Mouse (Mus musculus) layer of hippocampus, adult 9-11 months (tissue): ENCODE measurements at regions not wholly inside any gene's neighbourhood (a gene's known extent, or its start where the extent isn't known, plus 50 kb on each side); places are given as distances from the start of the nearest gene placed in this dataset.
A peak's percentile ranks its signal among the peaks of the same experiment; 100 is the strongest.

Source experiments
- DNase-seq: peaks from one replicate; pipeline ENCODE4 v3.0.0; 2022

DNA sequence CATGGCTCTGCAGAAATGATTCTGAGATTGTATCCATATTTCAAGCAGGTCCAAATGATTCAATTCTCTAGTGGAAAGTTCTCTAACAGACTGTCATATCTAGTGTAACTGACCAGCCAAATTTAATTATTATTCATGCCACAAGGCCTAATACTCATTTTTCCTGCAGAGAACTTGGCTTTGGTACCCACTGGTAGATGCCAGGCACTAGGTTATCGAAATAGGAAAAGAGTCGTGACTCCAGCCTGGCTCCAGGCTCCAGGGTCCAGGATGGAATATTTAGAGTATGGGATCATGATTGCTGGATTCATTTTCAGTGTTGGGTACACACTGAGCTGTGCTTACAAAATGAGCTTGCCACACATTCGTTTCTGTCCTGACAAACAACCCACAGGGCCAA lies 452.4 kb upstream of the Got2 start:
- no peak for DNase-seq

DNA sequence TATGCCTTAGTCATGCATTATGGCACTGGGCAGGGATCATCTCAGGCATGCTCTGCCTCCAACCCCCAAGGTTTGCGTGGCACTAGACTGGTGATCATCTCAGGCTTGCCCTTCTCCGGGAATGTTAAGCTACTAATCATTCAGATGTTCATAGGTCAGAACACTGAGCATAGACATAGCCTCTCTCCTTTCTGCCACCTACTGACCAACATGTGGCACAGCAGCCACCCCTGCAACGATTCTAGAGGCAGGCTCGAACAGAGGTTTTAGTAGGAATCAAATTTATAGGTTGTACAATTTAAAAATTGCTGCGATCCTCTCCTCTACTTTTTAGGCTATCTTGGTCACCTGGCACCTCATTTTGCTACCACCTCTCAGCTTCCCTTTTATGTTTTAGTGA lies 430.0 kb upstream of the Got2 start:
- no peak for DNase-seq

DNA sequence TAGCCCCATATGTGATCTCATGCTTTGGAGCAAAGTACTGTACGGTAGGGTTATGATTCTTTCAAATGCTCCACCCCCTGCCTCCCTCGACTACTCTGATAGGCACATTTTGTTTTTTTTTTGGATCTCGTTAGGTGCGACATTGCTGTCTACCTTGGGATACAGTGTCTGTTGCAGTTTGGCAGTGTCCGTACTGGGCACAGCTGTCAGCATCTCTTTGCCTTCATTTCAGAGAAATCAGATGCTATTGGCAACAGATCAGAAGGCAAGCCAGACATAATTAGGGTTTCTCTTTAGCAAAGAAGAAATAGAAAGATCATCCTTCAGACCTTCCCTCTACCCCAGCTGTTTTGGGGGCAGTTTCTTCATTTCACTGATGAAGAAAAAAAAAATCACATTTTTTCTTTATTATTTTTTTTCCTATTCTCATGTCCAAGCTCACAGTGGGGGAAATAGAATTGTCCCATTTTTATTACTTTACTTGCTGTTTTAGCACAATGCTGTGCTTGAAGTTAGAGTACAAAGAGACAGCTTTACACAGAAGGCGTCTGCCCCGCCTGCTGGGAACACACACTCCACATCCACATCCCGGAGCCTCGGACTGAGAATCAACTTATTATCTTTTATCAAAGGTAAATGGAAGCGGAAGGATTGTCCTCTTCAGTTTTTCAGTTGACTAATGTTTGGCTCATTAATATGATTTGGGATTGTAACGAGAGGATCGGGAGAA lies 420.8 kb upstream of the Got2 start:
- DNase-seq = peak; percentile 4

DNA sequence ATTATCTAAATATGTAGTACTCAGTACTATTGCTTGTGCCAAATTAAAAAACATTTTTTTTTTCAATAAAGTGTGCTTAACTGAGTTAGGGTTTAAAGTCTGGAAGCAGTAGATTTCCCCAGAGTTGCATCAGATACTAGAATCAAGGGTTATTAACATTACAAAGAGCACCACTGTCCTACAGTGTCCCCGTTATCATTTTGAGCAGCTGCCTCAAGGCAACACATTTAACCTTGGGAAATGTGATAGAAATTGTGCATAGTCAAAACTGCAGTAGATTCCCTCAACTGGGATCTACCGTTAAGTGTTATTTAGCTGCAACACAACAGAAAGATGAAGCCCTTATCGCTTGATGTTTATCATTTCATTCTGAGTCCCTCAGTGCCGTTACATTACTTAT lies 408.3 kb upstream of the Got2 start:
- DNase-seq = no peak

DNA sequence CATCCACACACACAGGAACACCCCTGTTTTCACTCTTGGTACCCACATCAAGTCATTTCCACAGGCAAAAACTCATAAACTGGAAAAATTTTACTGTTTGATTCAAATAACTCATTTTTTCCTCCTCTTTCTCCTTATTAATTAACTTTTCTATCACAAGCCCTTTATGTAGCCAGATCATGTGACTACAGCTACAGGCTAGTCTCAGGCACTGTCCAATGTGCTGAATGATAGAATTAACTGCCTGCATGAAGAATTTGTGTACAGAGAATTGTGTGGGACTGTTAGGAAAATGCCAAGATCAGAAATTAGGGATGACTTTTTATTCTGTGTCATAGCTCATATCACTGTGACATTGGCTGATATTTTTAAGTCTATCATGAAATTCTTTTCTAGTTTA lies 402.4 kb upstream of the Got2 start:
- no peak for DNase-seq

DNA sequence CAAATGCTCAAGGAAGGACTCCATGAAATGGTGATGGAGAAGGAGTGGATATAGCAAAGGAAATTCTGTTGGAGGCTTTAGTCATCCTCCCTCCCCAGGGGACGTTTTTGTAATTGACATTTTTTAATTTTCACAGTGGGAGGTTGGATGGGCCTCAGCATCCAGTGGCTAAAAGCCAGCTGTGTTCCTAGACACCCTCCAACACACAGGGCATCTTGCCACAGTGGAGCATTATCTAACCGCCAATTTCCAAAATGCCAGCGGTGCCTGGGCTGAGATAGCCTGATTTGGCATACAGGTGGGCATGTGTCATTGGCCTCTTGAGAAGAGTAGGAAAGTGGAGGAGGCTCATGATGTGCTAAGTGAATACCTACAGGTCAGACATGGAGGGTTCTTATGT lies 401.2 kb upstream of the Got2 start:
- DNase-seq = no peak

DNA sequence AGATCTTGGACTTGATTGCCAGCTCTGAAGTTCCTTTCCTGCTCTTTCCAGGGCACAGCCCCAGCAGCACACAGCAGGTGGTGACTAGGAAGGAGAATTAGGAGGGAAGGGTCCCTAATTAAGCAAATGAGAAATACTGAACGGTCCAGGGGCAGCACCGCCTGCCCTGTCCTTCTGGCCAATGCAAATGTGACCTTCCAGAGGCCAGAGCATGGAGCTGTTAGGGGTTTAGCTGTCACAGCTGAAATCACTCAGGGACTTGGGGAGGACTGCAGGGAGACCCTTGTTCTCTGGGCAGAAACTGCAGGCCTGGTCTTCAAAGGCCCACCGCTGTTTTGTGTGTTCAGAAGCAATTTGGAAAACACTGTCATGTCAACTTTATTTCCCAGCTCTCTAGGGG lies 400.2 kb upstream of the Got2 start:
- DNase-seq = no peak

DNA sequence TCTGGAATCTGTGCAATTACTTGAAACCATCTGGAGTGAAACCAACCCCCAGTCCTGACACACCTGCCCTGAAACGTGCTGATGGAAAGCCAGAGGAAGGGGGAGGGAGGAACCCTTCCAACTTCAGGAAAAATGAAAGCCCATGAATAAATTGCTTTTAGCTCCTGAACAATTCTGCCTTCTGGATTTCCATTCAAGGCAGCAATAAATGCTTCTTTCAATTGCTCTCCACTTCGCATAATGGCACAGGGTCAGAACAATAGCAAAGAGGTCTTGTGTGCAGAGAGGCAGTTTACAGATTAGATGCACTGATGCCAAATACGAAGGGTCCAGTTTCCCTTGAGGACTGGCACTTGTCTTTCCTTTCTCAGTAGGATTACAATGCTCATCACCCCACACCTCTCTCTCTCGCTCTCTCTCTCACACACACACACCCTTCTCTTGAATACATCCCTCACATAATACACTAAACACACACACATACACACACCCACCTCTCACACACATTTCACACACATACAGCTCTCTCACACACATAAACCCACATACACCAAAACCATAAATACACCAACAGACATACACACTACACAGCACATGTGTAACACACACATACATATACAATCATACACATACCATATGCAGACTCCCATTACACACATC lies 389.3 kb upstream of the Got2 start:
- DNase-seq = no peak

DNA sequence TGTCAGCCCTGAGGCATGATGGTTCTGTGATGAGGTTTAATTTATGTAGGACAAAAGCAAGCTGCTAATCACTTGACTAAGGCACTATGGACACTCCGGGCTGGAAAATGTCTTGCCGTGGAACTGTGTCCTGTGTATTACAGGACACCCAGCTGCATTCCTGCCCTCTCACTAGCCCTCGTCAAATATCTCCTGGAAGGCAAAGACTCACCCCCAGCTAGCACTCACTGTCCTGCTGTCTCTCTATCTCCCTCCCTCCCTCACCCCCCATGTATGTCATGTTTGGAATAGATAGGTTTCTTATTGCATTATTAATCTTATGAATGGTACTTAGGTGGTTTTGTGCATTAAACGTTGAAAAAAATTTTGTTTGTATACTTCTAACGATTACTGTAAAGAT lies 388.7 kb upstream of the Got2 start:
- no peak for DNase-seq

DNA sequence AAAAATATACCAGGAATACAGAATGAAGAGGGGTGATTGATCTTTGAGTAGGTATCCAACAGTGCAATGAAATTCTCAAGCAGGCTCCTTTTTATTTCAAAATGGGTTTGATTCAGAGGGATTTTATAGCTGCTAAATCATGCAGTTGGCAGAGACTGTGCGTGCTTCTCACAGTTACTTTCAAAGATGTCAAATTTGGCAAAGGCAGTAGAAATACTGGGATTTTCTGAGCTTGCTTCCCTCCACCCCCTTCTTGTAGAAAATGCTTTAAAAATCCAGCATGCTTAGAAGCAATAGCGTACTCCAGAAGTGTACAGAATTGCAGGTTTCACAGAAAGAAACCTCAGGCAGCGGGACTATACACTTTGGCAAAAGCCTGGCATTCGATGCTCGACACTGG lies 367.9 kb upstream of the Got2 start:
- peak; percentile 47 for DNase-seq

DNA sequence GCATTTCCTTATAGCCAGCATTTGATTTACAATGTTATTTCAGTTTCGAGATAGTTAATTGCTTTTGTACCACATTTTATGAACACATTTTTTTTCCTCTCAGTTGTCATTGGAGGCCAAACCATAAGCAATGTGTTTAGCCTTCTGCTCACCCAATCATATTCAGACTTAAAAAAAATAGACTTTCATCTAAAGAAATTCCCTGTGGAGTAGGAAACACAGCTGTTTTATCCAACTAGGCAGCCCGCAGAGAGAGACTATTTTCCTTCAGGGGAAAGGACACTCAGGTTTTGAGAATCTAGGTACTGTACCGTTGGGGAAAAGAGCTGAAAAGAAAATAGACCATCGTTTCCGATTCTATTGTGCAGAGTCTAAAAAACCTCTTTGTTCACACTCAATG lies 367.5 kb upstream of the Got2 start:
- no peak for DNase-seq

DNA sequence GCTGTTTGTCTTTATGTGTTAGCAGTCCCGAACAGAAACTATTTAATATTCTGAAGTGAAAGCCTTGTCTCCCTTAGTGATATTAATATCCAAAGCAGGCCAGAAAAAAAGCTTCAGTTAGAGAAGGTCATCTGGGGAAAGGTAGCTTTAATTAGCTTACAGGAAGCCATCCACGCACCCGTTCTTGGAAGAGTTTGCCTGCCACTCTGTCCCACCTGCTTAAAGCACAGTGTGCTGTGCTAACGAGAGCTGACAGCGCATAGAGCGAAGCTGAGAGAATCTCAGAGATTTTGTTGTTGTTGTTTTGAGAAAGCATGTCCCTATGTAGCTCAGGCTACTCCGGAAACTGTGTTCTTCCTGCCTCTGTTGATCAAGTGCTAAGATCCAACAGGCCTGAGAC lies 357.7 kb upstream of the Got2 start:
- no peak for DNase-seq

DNA sequence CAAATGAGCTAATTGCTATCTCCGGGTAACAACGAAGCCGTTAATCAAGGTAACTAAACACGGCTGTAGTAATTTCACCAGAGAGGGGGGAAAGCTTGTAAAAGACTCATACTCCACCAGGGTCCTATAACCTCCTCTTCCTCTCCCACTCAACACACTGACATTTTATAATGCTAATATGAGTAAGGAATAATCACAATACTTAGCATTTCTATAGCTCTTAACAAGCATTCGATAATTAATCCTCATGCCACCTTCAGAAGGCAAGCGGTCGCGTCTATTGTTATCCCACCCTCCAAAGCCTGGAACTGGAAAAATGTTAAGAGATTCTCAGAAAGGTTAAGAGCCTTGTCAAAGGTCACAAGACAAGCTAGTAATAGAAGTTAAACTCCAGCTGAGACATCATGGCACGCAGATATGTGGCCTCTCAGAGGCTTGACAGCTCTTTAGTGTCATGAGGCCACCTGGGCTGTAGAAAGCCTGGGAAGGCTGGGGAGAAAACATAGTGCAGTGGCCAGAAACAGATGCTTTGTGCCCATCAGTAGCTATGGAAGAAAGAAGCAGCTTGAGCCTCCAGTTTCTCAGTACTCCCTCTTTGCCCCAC lies 356.3 kb upstream of the Got2 start:
- no peak for DNase-seq

DNA sequence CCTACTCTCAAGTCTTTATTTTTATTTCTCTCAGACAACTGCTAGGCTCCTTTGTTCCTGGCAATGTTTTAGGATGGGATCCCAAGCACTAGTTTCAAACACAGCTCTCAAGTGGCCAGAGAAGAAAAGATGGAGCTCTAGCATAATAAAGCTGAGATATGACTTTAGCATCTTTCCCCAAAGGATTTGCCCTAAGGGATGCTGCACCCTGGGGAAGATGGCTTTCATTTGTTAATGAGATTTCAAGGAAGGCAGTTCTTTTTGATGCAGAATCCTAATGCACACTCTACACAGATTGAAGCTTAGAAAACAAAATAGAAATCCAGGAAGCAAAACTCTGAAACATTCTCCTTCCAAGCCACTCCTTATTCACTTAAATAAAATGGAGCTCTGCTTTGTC lies 350.1 kb upstream of the Got2 start:
- no peak for DNase-seq

DNA sequence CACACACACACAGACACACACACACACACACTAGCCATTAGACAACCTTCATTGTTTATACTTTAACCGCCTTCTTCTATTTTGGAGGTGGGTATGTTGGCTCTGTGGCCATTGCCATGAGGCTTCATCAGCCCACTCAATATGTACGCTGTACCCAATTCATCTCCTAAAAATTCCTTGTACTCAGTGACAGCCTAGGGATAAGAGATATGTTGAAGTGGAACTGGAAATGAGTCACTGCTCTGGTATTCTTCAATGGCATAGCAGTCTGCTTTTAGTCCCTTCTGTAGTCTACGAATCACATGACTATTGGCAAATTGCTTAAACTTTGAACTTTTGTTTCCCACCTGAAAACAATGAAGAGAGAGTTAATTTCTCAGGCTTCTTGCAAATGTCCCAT lies 349.6 kb upstream of the Got2 start:
- DNase-seq = no peak

DNA sequence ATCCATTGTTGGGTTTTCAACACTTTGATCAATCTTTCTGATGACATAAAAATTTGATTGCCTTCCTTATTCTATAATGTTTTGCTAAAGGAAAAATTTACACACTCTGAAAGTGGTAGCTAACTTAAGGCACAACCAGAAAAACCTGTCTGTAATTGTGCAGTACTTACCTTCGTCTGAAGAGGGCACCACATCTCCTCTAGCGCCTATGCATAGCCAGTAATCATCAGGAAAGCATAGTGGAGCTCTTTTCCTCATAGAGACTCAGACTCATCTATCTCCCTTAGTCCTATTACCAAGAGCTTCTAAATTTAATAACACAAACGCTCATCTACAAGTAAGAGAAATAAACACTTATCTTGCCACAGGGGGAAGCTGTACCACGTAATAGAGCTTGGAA lies 342.1 kb upstream of the Got2 start:
- peak; percentile 14 for DNase-seq
